Mouse (Mus musculus) left cerebral cortex, postnatal 10 days (tissue): ENCODE results near the gene Pdcl. TPM values are rescaled to one million over a fixed set of nuclear protein-coding genes. Genes with fewer than 3 reads are reported as not detected.

Experiments
- DNase-seq, 2 experiments: peaks; one replicate each; pipeline ENCODE4 v3.0.0; 2021 to 2022; ENCODE audit warnings: low spot score in 2 of 2, mixed read lengths in 1 of 2; ENCODE audit errors: extremely low spot score in 1 of 2
- intact Hi-C: fragments of 180-260 bp; cut with DNase I; formaldehyde crosslinking; loops from one replicate; pipeline ENCODE4 v1.15.1; 2025
- total RNA-seq, 2 experiments: library from RNA; stranded (reverse); gene quantifications; 2 replicates each; pipeline ENCODE4 v1.2.3; 2021

Pdcl gene
- total RNA-seq, result 10 to 100 TPM; 26.4 to 27.5 TPM

GRCm38 (mm10) chr2:37358633-37359540 is at the start of gene Pdcl:
Gene Pdcl, minus strand, starts transcription at chr2:37359332.
- DNase-seq, result peak; percentile 92 to 93
- intact Hi-C loops, result no loop called here

- intact Hi-C loops, result loop anchor here (5.0 kb wide), 1 partner anchor 92 kb away; no protein-coding TSS in a partner anchor
- DNase-seq, result no peak
Observed at GRCm38 (mm10) chr2:37395539-37395938, 36.4 kb upstream of the Pdcl start.

GRCm38 (mm10) chr2:37382921-37383320 is 23.8 kb upstream of the Pdcl start:
- DNase-seq, result no peak
- intact Hi-C loops, result no loop called here

- intact Hi-C loops, result no loop called here
- peak; percentile 39 to 52 for DNase-seq
Observed at GRCm38 (mm10) chr2:37380189-37380588, 21.1 kb upstream of the Pdcl start.

- no peak for DNase-seq
- intact Hi-C loops, result loop anchor here (5.0 kb wide), 1 partner anchor 36 kb away; no protein-coding TSS in a partner anchor
Observed at GRCm38 (mm10) chr2:37376018-37376417, 16.9 kb upstream of the Pdcl start.

- no peak for DNase-seq
- intact Hi-C loops, result no loop called here
Observed at GRCm38 (mm10) chr2:37370651-37371050, 11.5 kb upstream of the Pdcl start.

- peak in 1 of 2 experiments; percentile 22 for DNase-seq
- intact Hi-C loops, result no loop called here
Observed at GRCm38 (mm10) chr2:37359908-37360307, 776 bp upstream of the Pdcl start.

- no peak for DNase-seq
- intact Hi-C loops, result no loop called here
Observed at GRCm38 (mm10) chr2:37355571-37355970, 3.6 kb downstream of the Pdcl start.

GRCm38 (mm10) chr2:37351671-37352070 is 7.5 kb downstream of the Pdcl start:
- no peak for DNase-seq
- intact Hi-C loops, result no loop called here

- peak; percentile 41 to 61 for DNase-seq
- intact Hi-C loops, result loop anchor here (10.0 kb wide), 2 partner anchors 1124 to 1334 kb away; no protein-coding TSS in a partner anchor
Observed at GRCm38 (mm10) chr2:37338497-37339187, 20.5 kb downstream of the Pdcl start.

GRCm38 (mm10) chr2:37333321-37333720 is 25.8 kb downstream of the Pdcl start:
- DNase-seq, result no peak
- intact Hi-C loops, result loop anchor here (10.0 kb wide), 2 partner anchors 1119 to 1329 kb away; no protein-coding TSS in a partner anchor

GRCm38 (mm10) chr2:37326215-37326614 is 32.9 kb downstream of the Pdcl start, which contains the start of gene Olfr368:
Gene Olfr368, plus strand, starts transcription at chr2:37326515.
- intact Hi-C loops, result no loop called here
- DNase-seq, result no peak

Other genes with a start within 250 kb of the Pdcl start
- not detected for gene Olfr362, start 241.4 kb downstream of the Pdcl start, total RNA-seq
- not detected for gene Olfr364-ps1, start 220.0 kb downstream of the Pdcl start, total RNA-seq
- gene Olfr365, start 171.1 kb downstream of the Pdcl start, total RNA-seq, result not detected
- gene Olfr366, start 147.8 kb downstream of the Pdcl start, total RNA-seq, result not detected
- not detected for gene Olfr368, start 32.8 kb downstream of the Pdcl start, total RNA-seq
- 10 to 100 TPM; 91.1 to 93.3 TPM for gene Rc3h2, start 63.6 kb upstream of the Pdcl start, total RNA-seq
- gene Zbtb26, start 83.8 kb upstream of the Pdcl start, total RNA-seq, result 1 to 10 TPM; 8.0 to 8.7 TPM
- gene Zbtb6, start 83.8 kb upstream of the Pdcl start, total RNA-seq, result 10 to 100 TPM; 16.6 to 17.0 TPM
- gene Rabgap1, start 83.9 kb upstream of the Pdcl start, total RNA-seq, result 10 to 100 TPM; 88.7 to 93.0 TPM
- 10 to 100 TPM; 13.8 to 15.7 TPM for gene Gpr21, start 157.0 kb upstream of the Pdcl start, total RNA-seq